Mouse (Mus musculus) gonadal fat pad, adult 2 months (tissue): Measurements from ENCODE around the gene Sin3a. TPM values are rescaled to one million over a fixed set of nuclear protein-coding genes. Genes with fewer than 3 reads are reported as not detected.

ENCODE experiments used
- DNase-seq: peaks from one replicate; pipeline ENCODE4 v3.0.0-alpha.2; 2012; ENCODE audit warnings: low read depth
- polyA plus RNA-seq: library from polyadenylated mRNA; depleted of rRNA; stranded (reverse); fragments of >200 nt; gene quantifications from 2 replicates; pipeline ENCODE4 v1.2.3, GENCODE M21; 2012; rRNA removed

Gene Sin3a
- 65.9 and 79.2 TPM in 2 replicates for polyA plus RNA-seq

- DNase-seq: no peak
Observed at GRCm38 (mm10) chr9:57071801-57072351, at the start of gene Sin3a. Sin3a (plus strand) TSS chr9:57072040.

GRCm38 (mm10) chr9:57031756-57032155 lies 40.1 kb upstream of the Sin3a start:
- no peak for DNase-seq

GRCm38 (mm10) chr9:57056237-57056636 lies 15.6 kb upstream of the Sin3a start:
- DNase-seq: no peak

GRCm38 (mm10) chr9:57064164-57064563 lies 7.7 kb upstream of the Sin3a start:
- DNase-seq: no peak

GRCm38 (mm10) chr9:57068266-57068665 lies 3.6 kb upstream of the Sin3a start:
- no peak for DNase-seq

- DNase-seq: no peak
Observed at GRCm38 (mm10) chr9:57070262-57070661, 1.6 kb upstream of the Sin3a start.

GRCm38 (mm10) chr9:57070800-57071545 lies 867 bp upstream of the Sin3a start:
- no peak for DNase-seq

GRCm38 (mm10) chr9:57072526-57072988 lies 717 bp downstream of the Sin3a start:
- DNase-seq: no peak

GRCm38 (mm10) chr9:57072989-57073789 lies 1.3 kb downstream of the Sin3a start:
- DNase-seq: peak; percentile 100

- DNase-seq: no peak
Observed at GRCm38 (mm10) chr9:57073790-57074094, 1.9 kb downstream of the Sin3a start.

- no peak for DNase-seq
Observed at GRCm38 (mm10) chr9:57074171-57074821, 2.5 kb downstream of the Sin3a start.

GRCm38 (mm10) chr9:57074822-57075603 lies 3.2 kb downstream of the Sin3a start:
- no peak for DNase-seq

GRCm38 (mm10) chr9:57075681-57076381 lies 4.0 kb downstream of the Sin3a start:
- DNase-seq: peak; percentile 99

- DNase-seq: no peak
Observed at GRCm38 (mm10) chr9:57076701-57077660, 5.1 kb downstream of the Sin3a start.

GRCm38 (mm10) chr9:57082236-57082635 lies 10.4 kb downstream of the Sin3a start:
- DNase-seq: no peak

GRCm38 (mm10) chr9:57117261-57117755 lies 45.5 kb downstream of the Sin3a start:
- no peak for DNase-seq

- no peak for DNase-seq
Observed at GRCm38 (mm10) chr9:57129641-57130040, 57.8 kb downstream of the Sin3a start.

GRCm38 (mm10) chr9:57130577-57131433 lies 59.0 kb downstream of the Sin3a start, which contains the start of gene Man2c1:
Man2c1 (plus strand) TSS chr9:57130690.
- peak; percentile 59 for DNase-seq
